Comparison of ENCODE assay signal across 22 mouse cellular contexts in the genomic region with DNA sequence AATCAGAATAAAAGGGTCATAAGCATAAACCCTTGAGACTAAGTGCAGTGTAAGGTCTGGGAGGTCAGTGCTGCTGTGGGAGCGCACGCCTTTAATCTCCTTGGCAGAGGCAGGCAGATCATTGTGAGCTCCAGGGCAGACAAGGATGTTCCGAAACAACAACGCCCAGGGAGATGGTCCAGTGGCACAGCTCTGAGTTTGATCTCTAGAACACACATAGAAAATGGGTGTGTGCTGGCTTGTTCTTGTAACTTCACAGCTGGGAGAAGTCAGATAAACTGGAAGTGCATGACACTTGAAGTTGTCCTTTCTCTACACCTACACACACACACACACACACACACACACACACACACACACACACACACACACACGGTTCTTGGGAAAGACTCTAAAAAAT. TPM values are rescaled to one million over a fixed set of nuclear protein-coding genes. Genes with fewer than 3 reads are reported as not detected.
A peak's percentile ranks its signal among the peaks of the same experiment; 100 is the strongest.
DNase-seq lines count a peak whose midpoint lies in the region; ATAC-seq and TF ChIP-seq lines count a peak whose summit lies in the region.
"Had no signal": no experiment of that assay in that cellular context is flagged by ENCODE, and none has a peak within 500 bp of the region (broad histone marks: within the 10 kb centered on the region; RNA-seq: fewer than 3 reads in every experiment).

No protein-coding gene starts in this region.

- H3K27ac ChIP-seq in intestine, embryonic 15.5 days = no peak overlapping the region
- H3K27ac ChIP-seq in intestine, postnatal 0 days (ENCODE audit: low read depth, low read length) = no peak overlapping the region
- H3K27ac ChIP-seq in liver, embryonic 14.5 days = peak overlapping the region; percentile 75
- H3K27ac ChIP-seq in neural tube, embryonic 15.5 days (replicated peaks) = no peak overlapping the region
- H3K27ac ChIP-seq: embryonic facial prominence, embryonic 13.5 days; heart, embryonic 13.5 days; hindbrain, embryonic 12.5 days; midbrain, embryonic 12.5 days had no signal

- no peak overlapping the region for H3K9ac ChIP-seq in intestine, embryonic 15.5 days
- H3K9ac ChIP-seq in intestine, postnatal 0 days (ENCODE audit: low read depth, low read length) = no peak overlapping the region
- H3K9ac ChIP-seq in liver, embryonic 14.5 days (replicated peaks) = peak overlapping the region; percentile 39; the same call in 1 of the 2 replicates
- no peak overlapping the region for H3K9ac ChIP-seq in neural tube, embryonic 15.5 days (replicated peaks)
- H3K9ac ChIP-seq: embryonic facial prominence, embryonic 13.5 days; heart, embryonic 13.5 days; hindbrain, embryonic 12.5 days; midbrain, embryonic 12.5 days had no signal

- 81% methylated on average over 5 of the region's 5 CpGs for WGBS in intestine, embryonic 15.5 days
- WGBS in intestine, postnatal 0 days = 66% methylated on average over 5 of the region's 5 CpGs
- 27% methylated on average over 5 of the region's 5 CpGs for WGBS in liver, embryonic 14.5 days (ENCODE audit: insufficient replicate concordance)
- 87% methylated on average over 5 of the region's 5 CpGs for WGBS in neural tube, embryonic 15.5 days

- no peak overlapping the region for H3K4me2 ChIP-seq in intestine, embryonic 15.5 days (replicated peaks)
- no peak overlapping the region for H3K4me2 ChIP-seq in intestine, postnatal 0 days (replicated peaks; ENCODE audit: low read depth)
- H3K4me2 ChIP-seq in liver, embryonic 14.5 days (ENCODE audit: low read depth) = peak overlapping the region; percentile 56
- H3K4me2 ChIP-seq in neural tube, embryonic 15.5 days = no peak overlapping the region
- H3K4me2 ChIP-seq: embryonic facial prominence, embryonic 13.5 days; heart, embryonic 13.5 days; hindbrain, embryonic 12.5 days; midbrain, embryonic 12.5 days had no signal

- H3K4me3 ChIP-seq in intestine, embryonic 15.5 days (replicated peaks) = no peak overlapping the region
- H3K4me3 ChIP-seq in intestine, postnatal 0 days (ENCODE audit: low read depth, low read length) = no peak overlapping the region
- no peak overlapping the region for H3K4me3 ChIP-seq in liver, embryonic 14.5 days (ENCODE audit: insufficient read depth in 1 of 2, low read depth in 2 of 2, low read length in 2 of 2)
- H3K4me3 ChIP-seq in neural tube, embryonic 15.5 days (replicated peaks) = no peak overlapping the region
- H3K4me3 ChIP-seq: embryonic facial prominence, embryonic 13.5 days; heart, embryonic 13.5 days; hindbrain, embryonic 12.5 days; midbrain, embryonic 12.5 days had no signal

- TF ChIP-seq CTCF in intestine, postnatal 0 days (IDR thresholded peaks at IDR 0.05; ENCODE audit: low read depth) = no peak
- no peak for TF ChIP-seq CTCF in liver, embryonic 14.5 days (IDR thresholded peaks at IDR 0.05; ENCODE audit: low read depth)

- DNase-seq in liver, embryonic 14.5 days (ENCODE audit: low read depth in 3 of 3, low spot score in 3 of 3) = peak; percentile 65 to 75 (median 70)
- DNase-seq in ovary, adult 18-20 months (ENCODE audit: low spot score) = no peak
- no peak for DNase-seq in right cerebral cortex, postnatal 14 days
- DNase-seq: cerebellum, adult 18-20 months; cerebellum, postnatal 25 days; gastrocnemius, postnatal 36 days; heart, postnatal 14 days; kidney, adult 8-10 months; kidney, postnatal 10 days; lung, adult 18-20 months; lung, postnatal 10 days; thymus, postnatal 25 days had no signal

- H3K9me3 ChIP-seq in intestine, embryonic 15.5 days = no peaks in the 10 kb centered on the region
- H3K9me3 ChIP-seq in intestine, postnatal 0 days (ENCODE audit: control insufficient read depth) = no peaks in the 10 kb centered on the region
- H3K9me3 ChIP-seq in liver, embryonic 14.5 days (ENCODE audit: control insufficient read depth, low read length) = no peaks in the 10 kb centered on the region
- no peaks in the 10 kb centered on the region for H3K9me3 ChIP-seq in neural tube, embryonic 15.5 days (replicated peaks)
- H3K9me3 ChIP-seq: embryonic facial prominence, embryonic 13.5 days; heart, embryonic 13.5 days; hindbrain, embryonic 12.5 days; midbrain, embryonic 12.5 days had no signal

- 0 out of 2 replicates have a peak, but pooled peaks have one; percentile 32 for ATAC-seq in intestine, embryonic 15.5 days
- no peak for ATAC-seq in intestine, postnatal 0 days
- peak; percentile 90 for ATAC-seq in erythroid progenitor cell, adult 5-6 weeks (replicated peaks; ENCODE audit: low FRiP score, poor library complexity, severe bottlenecking)
- ATAC-seq in liver, embryonic 14.5 days (ENCODE audit: insufficient read depth) = peak; percentile 90
- ATAC-seq in neural tube, embryonic 15.5 days (ENCODE audit: low FRiP score) = no peak
- ATAC-seq: forebrain, embryonic 16.5 days; Patski had no signal

- TF ChIP-seq EP300 in liver, embryonic 14.5 days (IDR thresholded peaks at IDR 0.05; ENCODE audit: low read depth) = peak; percentile 67

- H3K4me1 ChIP-seq in intestine, embryonic 15.5 days (replicated peaks) = 0 out of 2 replicates have a peak, but pooled peaks cover 2% of the 10 kb centered on the region
- H3K4me1 ChIP-seq in intestine, postnatal 0 days (replicated peaks; ENCODE audit: control insufficient read depth, insufficient read depth, low read length) = 0 out of 2 replicates have a peak, but pooled peaks cover 4% of the 10 kb centered on the region
- H3K4me1 ChIP-seq in liver, embryonic 14.5 days (replicated peaks; ENCODE audit: control insufficient read depth in 2 of 2, insufficient read depth in 2 of 2, low read length in 1 of 2) = peaks cover 32 to 36% of the 10 kb centered on the region in 2 experiments
- no peaks in the 10 kb centered on the region for H3K4me1 ChIP-seq in neural tube, embryonic 15.5 days

- H3K36me3 ChIP-seq in intestine, embryonic 15.5 days = peaks cover 8% of the 10 kb centered on the region; the same call in 1 of the 2 replicates
- peaks cover 21% of the 10 kb centered on the region for H3K36me3 ChIP-seq in intestine, postnatal 0 days (ENCODE audit: control insufficient read depth, insufficient read depth)
- H3K36me3 ChIP-seq in liver, embryonic 14.5 days (replicated peaks; ENCODE audit: control insufficient read depth, insufficient read depth, low read depth) = peaks cover 17% of the 10 kb centered on the region
- H3K36me3 ChIP-seq in neural tube, embryonic 15.5 days = peaks cover 20% of the 10 kb centered on the region

- H3K27me3 ChIP-seq in intestine, embryonic 15.5 days (replicated peaks) = no peaks in the 10 kb centered on the region
- H3K27me3 ChIP-seq in intestine, postnatal 0 days (replicated peaks; ENCODE audit: control insufficient read depth, insufficient read depth, low read length) = no peaks in the 10 kb centered on the region
- no peaks in the 10 kb centered on the region for H3K27me3 ChIP-seq in liver, embryonic 14.5 days (ENCODE audit: control insufficient read depth, insufficient read depth, low read length)
- H3K27me3 ChIP-seq in neural tube, embryonic 15.5 days (replicated peaks) = no peaks in the 10 kb centered on the region
- H3K27me3 ChIP-seq: embryonic facial prominence, embryonic 13.5 days; heart, embryonic 13.5 days; hindbrain, embryonic 12.5 days; midbrain, embryonic 12.5 days; Patski had no signal

RNA-seq across cellular contexts. Expression of a gene that starts 20.3 kb away (rescaled TPM):
- 25.1 and 25.3 TPM in 2 replicates for polyA plus RNA-seq in intestine, embryonic 15.5 days (2015; fragmentation: Nextera tagmentation; extraction: Ambion mirVana)
- 9.3 and 11.9 TPM in 2 replicates for polyA plus RNA-seq in intestine, postnatal 0 days (2015; fragmentation: Nextera tagmentation; extraction: Ambion mirVana)
- total RNA-seq in erythroid progenitor cell, adult 5-6 weeks (2015; ENCODE audit: low replicate concordance) = 68.8 and 85.9 TPM in 2 replicates
- total RNA-seq in erythroid progenitor cell, adult 5-6 weeks (2017; ENCODE audit: low replicate concordance) = 20.0 and 31.0 TPM in 2 replicates
- polyA plus RNA-seq in liver, embryonic 14.5 days (2012; rRNA removed) = 21.8 and 23.5 TPM in 2 replicates
- polyA plus RNA-seq in liver, embryonic 14.5 days (2014; fragmentation: Nextera tagmentation; extraction: Ambion mirVana) = 9.0 and 10.1 TPM in 2 replicates
- 24.6 and 25.8 TPM in 2 replicates for polyA plus RNA-seq in neural tube, embryonic 15.5 days (2015; fragmentation: Nextera tagmentation; extraction: Ambion mirVana)

RNA-seq across cellular contexts. Expression of a gene that starts 43.5 kb away (rescaled TPM):
- 1,265 and 1,398 TPM in 2 replicates for polyA plus RNA-seq in intestine, embryonic 15.5 days (2015; fragmentation: Nextera tagmentation; extraction: Ambion mirVana)
- 1,874 and 1,904 TPM in 2 replicates for polyA plus RNA-seq in intestine, postnatal 0 days (2015; fragmentation: Nextera tagmentation; extraction: Ambion mirVana)
- 342 and 358 TPM in 2 replicates for total RNA-seq in erythroid progenitor cell, adult 5-6 weeks (2015; ENCODE audit: low replicate concordance)
- 292 and 427 TPM in 2 replicates for total RNA-seq in erythroid progenitor cell, adult 5-6 weeks (2017; ENCODE audit: low replicate concordance)
- 623 and 753 TPM in 2 replicates for polyA plus RNA-seq in liver, embryonic 14.5 days (2012; rRNA removed)
- 1,393 and 1,455 TPM in 2 replicates for polyA plus RNA-seq in liver, embryonic 14.5 days (2014; fragmentation: Nextera tagmentation; extraction: Ambion mirVana)
- polyA plus RNA-seq in neural tube, embryonic 15.5 days (2015; fragmentation: Nextera tagmentation; extraction: Ambion mirVana) = 998 TPM in 2 replicates

Comparison
In these comparisons a context has a peak if more than half of its experiments do, and no peak if none do; other contexts are left out.
1. ATAC-seq: peak in intestine, embryonic 15.5 days (single experiment), erythroid progenitor cell, adult 5-6 weeks (single experiment) and liver, embryonic 14.5 days (single experiment); none in intestine, postnatal 0 days (single experiment) and neural tube, embryonic 15.5 days (single experiment).
2. DNase-seq: peak in liver, embryonic 14.5 days (3 of 3); none in ovary, adult 18-20 months (single experiment) and right cerebral cortex, postnatal 14 days (single experiment).